Mouse (Mus musculus) kidney, adult 2 months (tissue): ENCODE measurements around the gene Map2k7.

ENCODE experiments used
- CTCF ChIP-seq: fragments of 200-500 bp; conservative IDR thresholded peaks from 2 replicates; pipeline ENCODE4 v1.5.1; 2011; ENCODE audit warnings: low read depth, mild to moderate bottlenecking, control low read depth, low read length, moderate library complexity, mixed read lengths; ENCODE audit not compliant: insufficient read depth, insufficient read length
- POLR2A ChIP-seq: fragments of 200-500 bp; IDR thresholded peaks from one replicate; pipeline ENCODE4 v1.6.1; 2011; ENCODE audit warnings: low read depth, low read length, control low read depth

GRCm38 (mm10) chr8:4205246-4206123 is 33.1 kb upstream of the Map2k7 start:
- TF ChIP-seq CTCF (no peak), POLR2A (no peak)
